Mouse (Mus musculus) brain, embryonic 14.5 days (tissue): ENCODE data around the gene Actn2.

Experiments used
- CTCF ChIP-seq: fragments of 200-500 bp; IDR thresholded peaks from 2 replicates; pipeline ENCODE4 v1.5.1; 2012; ENCODE audit warnings: inconsistent platforms, mild to moderate bottlenecking, moderate library complexity, borderline replicate concordance; ENCODE audit not compliant: insufficient read depth, insufficient read length; ENCODE audit errors: extremely low read depth
- POLR2A ChIP-seq: fragments of 200-500 bp; IDR thresholded peaks from 2 replicates; pipeline ENCODE4 v1.6.1; 2012; ENCODE audit warnings: mild to moderate bottlenecking, inconsistent platforms, borderline replicate concordance; ENCODE audit not compliant: poor library complexity, insufficient read depth, insufficient read length, severe bottlenecking; ENCODE audit errors: extremely low read depth

DNA sequence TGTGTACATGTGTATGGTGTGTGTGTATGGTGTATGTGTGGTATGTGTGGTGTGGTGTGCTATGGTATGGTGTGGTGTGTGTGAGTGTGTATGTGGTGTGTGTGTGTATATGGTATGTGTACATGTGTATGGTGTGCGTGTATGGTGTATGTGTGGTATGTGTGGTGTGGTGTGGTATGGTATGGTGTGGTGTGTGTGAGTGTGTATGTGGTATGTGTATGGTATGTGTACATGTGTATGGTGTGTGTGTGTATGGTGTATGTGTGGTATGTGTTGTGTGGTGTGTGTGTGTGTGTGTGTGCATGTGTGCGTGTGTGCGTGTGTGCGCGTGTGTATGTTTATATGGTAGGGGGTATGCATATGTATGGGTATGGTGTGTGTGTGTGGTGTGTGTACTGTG, 9.0 kb downstream of the Actn2 start:
- TF ChIP-seq POLR2A (no peak), CTCF (no peak)
